Mouse (Mus musculus): ENCODE measurements around the gene Dkk1. TPM values are rescaled to one million over a fixed set of nuclear protein-coding genes. Genes with fewer than 3 reads are reported as not detected.

Dkk1 gene
- polyA plus RNA-seq, 1 experiment, result not detected

GRCm38 (mm10) chr19:30516771-30517170, 32.7 kb downstream of the Dkk1 start:
- Histone ChIP-seq H3K4me3 (ENCODE audit: insufficient read depth, poor library complexity, severe bottlenecking) (no peak overlapping the region), H3K27me3 (ENCODE audit: control insufficient read depth, insufficient read depth, insufficient read length) (peaks cover 23% of the 10 kb centered on the region), H3K36me3 (ENCODE audit: control insufficient read depth, insufficient read depth) (no peaks in the 10 kb centered on the region), H3K79me2 (ENCODE audit: control insufficient read depth, insufficient read depth) (no peaks in the 10 kb centered on the region), H3K79me3 (ENCODE audit: low read depth) (no peaks in the 10 kb centered on the region), H3ac (ENCODE audit: control insufficient read depth, insufficient read length, low read depth) (no peak overlapping the region)
- no peak for TF ChIP-seq USF1 (IDR thresholded peaks at IDR 0.05; ENCODE audit: low read depth)
- no peak for TF ChIP-seq FOSL1 (IDR thresholded peaks at IDR 0.05; ENCODE audit: insufficient read depth, low read length, poor library complexity, severe bottlenecking)
- no peak for TF ChIP-seq MYOG (IDR thresholded peaks at IDR 0.05; ENCODE audit: control insufficient read depth, extremely low read depth, insufficient read length)
- no peak for TF ChIP-seq CEBPB (IDR thresholded peaks at IDR 0.05; ENCODE audit: low read depth)
- TF ChIP-seq MYOD1 (IDR thresholded peaks at IDR 0.05; ENCODE audit: control insufficient read depth, insufficient read length, low read depth), result no peak
- TF ChIP-seq MAX (IDR thresholded peaks at IDR 0.05), result no peak
- TF ChIP-seq CTCF (IDR thresholded peaks at IDR 0.05; ENCODE audit: control insufficient read depth, insufficient read depth, insufficient read length), result no peak

GRCm38 (mm10) chr19:30510481-30510880, 39.0 kb downstream of the Dkk1 start:
- TF ChIP-seq MYOD1 (IDR thresholded peaks at IDR 0.05; ENCODE audit: control insufficient read depth, insufficient read length, low read depth), result no peak
- TF ChIP-seq FOSL1 (IDR thresholded peaks at IDR 0.05; ENCODE audit: insufficient read depth, low read length, poor library complexity, severe bottlenecking), result no peak
- no peak for TF ChIP-seq USF1 (IDR thresholded peaks at IDR 0.05; ENCODE audit: low read depth)
- TF ChIP-seq MYOG (IDR thresholded peaks at IDR 0.05; ENCODE audit: control insufficient read depth, extremely low read depth, insufficient read length), result no peak
- TF ChIP-seq MAX (IDR thresholded peaks at IDR 0.05), result no peak
- no peak for TF ChIP-seq CEBPB (IDR thresholded peaks at IDR 0.05; ENCODE audit: low read depth)
- TF ChIP-seq CTCF (IDR thresholded peaks at IDR 0.05; ENCODE audit: control insufficient read depth, insufficient read depth, insufficient read length), result no peak
- no peaks in the 10 kb centered on the region for H3K79me2 ChIP-seq (ENCODE audit: control insufficient read depth, insufficient read depth)

GRCm38 (mm10) chr19:30505497-30505896, 44.0 kb downstream of the Dkk1 start:
- H3ac ChIP-seq (ENCODE audit: control insufficient read depth, insufficient read length, low read depth), result no peak overlapping the region
- no peak overlapping the region for H3K4me3 ChIP-seq (ENCODE audit: insufficient read depth, poor library complexity, severe bottlenecking)
- no peaks in the 10 kb centered on the region for H3K79me3 ChIP-seq (ENCODE audit: low read depth)
- no peaks in the 10 kb centered on the region for H3K79me2 ChIP-seq (ENCODE audit: control insufficient read depth, insufficient read depth)
- no peaks in the 10 kb centered on the region for H3K36me3 ChIP-seq (ENCODE audit: control insufficient read depth, insufficient read depth)
- no peak for TF ChIP-seq MYOD1 (IDR thresholded peaks at IDR 0.05; ENCODE audit: control insufficient read depth, insufficient read length, low read depth)
- no peak for TF ChIP-seq FOSL1 (IDR thresholded peaks at IDR 0.05; ENCODE audit: insufficient read depth, low read length, poor library complexity, severe bottlenecking)
- TF ChIP-seq USF1 (IDR thresholded peaks at IDR 0.05; ENCODE audit: low read depth), result no peak
- no peak for TF ChIP-seq CTCF (IDR thresholded peaks at IDR 0.05; ENCODE audit: control insufficient read depth, insufficient read depth, insufficient read length)
- TF ChIP-seq CEBPB (IDR thresholded peaks at IDR 0.05; ENCODE audit: low read depth), result no peak
- H3K27me3 ChIP-seq (ENCODE audit: control insufficient read depth, insufficient read depth, insufficient read length), result peaks cover 3% of the 10 kb centered on the region

More at GRCm38 (mm10) chr19:30510481-30510880, 39.0 kb downstream of the Dkk1 start:
- H3K79me3 ChIP-seq (ENCODE audit: low read depth), result no peaks in the 10 kb centered on the region
- H3K36me3 ChIP-seq (ENCODE audit: control insufficient read depth, insufficient read depth), result no peaks in the 10 kb centered on the region
- H3K27me3 ChIP-seq (ENCODE audit: control insufficient read depth, insufficient read depth, insufficient read length), result peaks cover 3% of the 10 kb centered on the region
- no peak overlapping the region for H3K4me3 ChIP-seq (ENCODE audit: insufficient read depth, poor library complexity, severe bottlenecking)
- H3ac ChIP-seq (ENCODE audit: control insufficient read depth, insufficient read length, low read depth), result no peak overlapping the region

All from C2C12 (cell line).